Mouse (Mus musculus) intestine, embryonic 15.5 days (tissue): ENCODE measurements around the gene Ccdc40. TPM values are rescaled to one million over a fixed set of nuclear protein-coding genes. Genes with fewer than 3 reads are reported as not detected.
A peak's percentile ranks its signal among the peaks of the same experiment; 100 is the strongest.

Experiments used
- ATAC-seq: fragments of 200-750 bp; cut with Nextera tagmentation; 2 replicates; pipeline ENCODE4 v1.8.0; 2017; ENCODE audit warnings: moderate TSS enrichment, moderate library complexity
- H3K27ac ChIP-seq: fragments of 300-500 bp; sonication (generic); 2 replicates; pipeline ENCODE4 v1.5.1; 2015; ENCODE audit warnings: mild to moderate bottlenecking, inconsistent platforms
- H3K27me3 ChIP-seq: fragments of 300-500 bp; sonication (generic); replicated peaks from 2 replicates; pipeline ENCODE4 v1.6.1; 2015; ENCODE audit warnings: inconsistent platforms
- H3K36me3 ChIP-seq: fragments of 300-500 bp; sonication (generic); 2 replicates; pipeline ENCODE4 v1.6.1; 2015; ENCODE audit warnings: inconsistent platforms
- H3K4me1 ChIP-seq: fragments of 300-500 bp; sonication (generic); replicated peaks from 2 replicates; pipeline ENCODE4 v1.6.1; 2015; ENCODE audit warnings: inconsistent platforms
- H3K4me2 ChIP-seq: fragments of 300-500 bp; sonication (generic); replicated peaks from 2 replicates; pipeline ENCODE4 v1.6.1; 2015; ENCODE audit warnings: mild to moderate bottlenecking, inconsistent platforms
- H3K4me3 ChIP-seq: fragments of 300-500 bp; sonication (generic); replicated peaks from 2 replicates; pipeline ENCODE4 v1.5.1; 2015; ENCODE audit warnings: inconsistent platforms
- H3K9ac ChIP-seq: fragments of 300-500 bp; sonication (generic); 2 replicates; pipeline ENCODE4 v1.6.1; 2015; ENCODE audit warnings: inconsistent platforms
- H3K9me3 ChIP-seq: fragments of 300-500 bp; sonication (generic); 2 replicates; pipeline ENCODE4 v1.6.1; 2016; ENCODE audit warnings: inconsistent platforms
- WGBS: fragments of 180-500 bp; shearing (Covaris S2); methylation state at CpG from one replicate; pipeline ENCODE4 v1.1.7; 2015; 5-methylcytosine and 5-hydroxymethylcytosine counted together
- polyA plus RNA-seq: library from polyadenylated mRNA; unstranded; fragments of >200 nt; fragmentation: Nextera tagmentation; extraction: Ambion mirVana; gene quantifications from 2 replicates; pipeline ENCODE4 v1.2.1, GENCODE M21; 2015

The Ccdc40 gene
- polyA plus RNA-seq, 1 experiment from 2014 or later = 2.6 TPM

DNA sequence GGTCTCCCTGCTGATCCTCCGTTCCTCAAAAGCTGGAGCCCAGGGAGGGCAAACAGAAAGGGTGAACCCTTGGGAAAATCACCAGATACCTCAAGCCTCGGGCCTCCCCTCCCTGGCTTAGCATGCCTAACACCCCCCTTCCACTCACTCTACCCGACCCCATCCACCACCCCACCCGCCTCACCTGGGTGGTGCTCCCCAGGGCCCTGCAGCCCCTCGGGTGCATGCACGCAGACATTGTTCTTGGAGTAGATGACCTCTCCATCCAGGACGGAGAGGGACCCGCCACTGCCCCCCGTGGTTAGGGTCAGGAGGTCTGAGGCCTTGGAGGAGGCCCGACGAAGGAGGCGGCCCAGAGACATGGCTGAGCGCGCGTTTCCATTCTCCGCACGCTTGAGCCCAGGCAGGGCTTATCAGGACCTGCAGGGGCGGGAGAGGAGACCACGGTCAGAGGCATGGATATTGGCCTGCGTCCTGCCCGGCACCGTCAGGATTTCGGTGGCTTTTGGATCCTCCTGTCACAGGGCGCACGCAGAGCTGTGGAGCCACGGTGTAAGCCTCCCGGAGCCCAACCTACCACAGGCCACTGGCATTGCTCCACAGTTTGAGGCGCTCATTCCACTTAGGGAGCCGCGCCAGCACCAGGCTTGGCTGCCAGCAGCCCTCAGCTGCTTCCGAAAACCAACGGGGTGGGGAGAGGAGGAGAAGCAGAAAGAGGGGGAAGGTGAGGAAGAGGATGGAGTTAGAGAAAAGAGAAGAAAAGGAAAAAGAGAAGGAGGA is 17.9 kb upstream of the Ccdc40 start:
- H3K27me3 ChIP-seq = no peaks in the 10 kb centered on the region
- WGBS = 72% methylated on average over 32 of the region's 32 CpGs
- H3K4me3 ChIP-seq = no peak overlapping the region
- H3K27ac ChIP-seq = peak overlapping the region; percentile 52
- H3K4me1 ChIP-seq = peaks cover 46% of the 10 kb centered on the region
- no peak for ATAC-seq
- H3K36me3 ChIP-seq = peaks cover 15% of the 10 kb centered on the region; the same call in 1 of the 2 replicates
- H3K9ac ChIP-seq = no peak overlapping the region
- H3K4me2 ChIP-seq = no peak overlapping the region
- H3K9me3 ChIP-seq = no peaks in the 10 kb centered on the region

DNA sequence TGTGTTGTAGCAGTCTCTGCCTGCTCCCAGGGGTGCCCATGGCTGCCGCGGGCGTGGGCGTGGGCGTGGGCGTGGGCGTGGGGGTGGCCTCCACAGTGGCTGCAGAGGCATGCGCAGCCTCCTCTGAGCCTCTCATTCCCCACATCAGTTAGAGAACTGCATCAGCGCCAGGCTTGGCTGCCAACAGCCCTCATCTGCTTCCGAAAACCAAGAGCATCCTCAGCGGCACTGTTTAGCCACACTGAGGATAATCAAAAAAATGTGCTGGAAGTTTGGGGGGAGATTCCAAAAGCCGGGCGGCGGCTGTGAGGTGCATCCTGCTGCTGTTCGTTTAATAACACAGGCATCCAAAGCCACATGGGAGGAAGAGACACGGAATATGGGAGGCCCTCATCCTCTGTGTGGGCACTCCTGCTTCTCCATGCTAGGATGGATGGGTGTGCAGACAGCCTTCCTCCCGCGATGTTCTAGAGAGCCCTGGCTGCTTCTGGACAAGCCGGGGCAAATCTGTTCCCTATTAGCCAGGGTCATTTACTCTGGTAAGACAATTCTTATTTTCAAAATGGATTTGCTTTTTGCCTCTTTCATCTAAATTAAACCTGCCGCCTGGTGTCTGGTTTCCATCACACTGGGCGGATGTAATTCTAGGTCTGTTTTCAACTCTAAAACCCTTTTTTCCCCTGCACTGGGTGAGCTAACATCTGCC is 16.6 kb upstream of the Ccdc40 start:
- H3K9me3 ChIP-seq = no peaks in the 10 kb centered on the region
- H3K4me3 ChIP-seq = no peak overlapping the region
- no peaks in the 10 kb centered on the region for H3K27me3 ChIP-seq
- no peak overlapping the region for H3K9ac ChIP-seq
- H3K36me3 ChIP-seq = peaks cover 15% of the 10 kb centered on the region; the same call in 1 of the 2 replicates
- peak overlapping the region; percentile 13; the same call in 1 of the 2 replicates for H3K27ac ChIP-seq
- H3K4me1 ChIP-seq = peaks cover 57% of the 10 kb centered on the region
- H3K4me2 ChIP-seq = no peak overlapping the region
- no peak for ATAC-seq
- WGBS = 76% methylated on average over 21 of the region's 21 CpGs

DNA sequence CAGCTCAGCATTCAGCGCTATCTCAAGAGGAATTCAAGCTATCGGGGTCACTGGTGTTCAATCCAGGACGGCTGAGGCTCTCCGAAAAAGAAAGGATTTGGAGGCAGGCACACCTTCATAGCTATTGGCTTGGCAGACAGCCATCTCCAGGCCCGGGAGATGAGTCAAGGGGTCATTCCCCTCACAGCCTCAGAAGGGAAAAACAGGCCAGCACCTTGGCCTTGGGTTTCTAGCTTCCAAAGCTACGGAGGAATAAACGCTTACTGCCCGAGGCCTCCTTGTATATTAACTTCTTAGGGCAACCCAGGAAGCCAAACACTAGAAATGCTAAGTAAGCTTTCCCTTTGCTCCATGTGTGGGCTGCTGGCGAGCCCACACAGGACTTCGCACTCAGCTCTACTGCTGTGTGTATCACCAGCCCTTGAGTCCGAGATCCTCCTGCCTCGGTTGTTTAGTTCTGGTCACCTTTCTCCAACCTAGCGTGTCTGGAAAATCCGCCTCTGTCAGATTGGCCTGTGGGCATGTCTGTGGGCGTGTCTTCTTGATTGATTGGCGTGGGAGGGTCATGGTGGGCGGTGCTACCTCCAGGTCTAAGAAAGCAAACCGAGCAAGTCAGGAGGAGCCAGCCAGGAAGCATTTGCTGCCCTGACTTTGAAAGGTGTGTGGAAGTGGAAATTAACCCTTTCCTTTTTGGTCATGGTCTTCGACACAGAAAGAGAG is 15.0 kb upstream of the Ccdc40 start:
- 0 out of 2 replicates have a peak overlapping the region, but pooled peaks have one; percentile 11 for H3K27ac ChIP-seq
- 59% methylated on average over 19 of the region's 19 CpGs for WGBS
- ATAC-seq = no peak

DNA sequence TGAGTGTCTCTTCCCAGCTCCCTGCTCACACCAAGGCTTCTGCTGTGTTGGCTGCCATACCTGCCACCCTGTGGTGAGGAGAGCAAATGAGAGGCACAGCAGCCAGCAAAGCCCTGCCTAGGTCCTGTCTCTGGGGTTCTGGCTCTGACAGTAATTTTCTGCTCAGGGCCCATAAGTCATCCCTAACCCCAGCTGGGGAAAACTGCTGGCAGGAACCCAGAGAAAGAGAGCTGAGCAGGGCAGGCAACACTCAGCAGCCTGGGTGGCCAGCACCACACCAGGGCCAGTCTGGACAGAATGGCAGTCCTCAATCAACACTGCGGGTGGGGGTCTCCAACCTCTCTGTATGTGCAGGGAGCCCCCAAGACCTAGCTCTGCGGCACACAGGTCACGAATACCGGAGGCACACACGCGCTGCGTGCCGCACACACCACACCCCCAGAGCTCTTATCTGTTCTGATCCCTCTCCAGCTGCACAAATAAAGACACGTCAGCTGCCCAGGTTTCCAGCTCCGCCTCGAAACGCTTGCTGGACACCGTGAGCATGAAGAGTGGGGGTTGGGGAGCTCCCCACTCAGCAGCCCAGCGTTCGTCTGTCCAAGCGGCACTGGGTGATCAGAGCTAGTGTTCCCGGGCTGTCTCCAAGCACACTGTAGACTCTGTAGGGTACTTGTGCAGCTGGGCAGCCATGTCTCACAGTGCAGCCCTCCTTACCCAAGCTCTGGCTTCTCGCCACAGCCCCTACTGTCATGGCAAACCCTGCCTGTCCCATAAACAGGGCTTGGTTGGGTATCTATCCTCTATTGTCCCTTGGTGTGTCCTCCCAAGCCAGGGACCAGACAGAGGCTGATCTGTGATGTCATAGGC is 13.1 kb upstream of the Ccdc40 start:
- Histone ChIP-seq H3K9me3 (no peaks in the 10 kb centered on the region), H3K4me2 (peak overlapping the region; percentile 78), H3K9ac (peak overlapping the region; percentile 47), H3K36me3 (no peaks in the 10 kb centered on the region), H3K27me3 (no peaks in the 10 kb centered on the region), H3K27ac (peak overlapping the region; percentile 92), H3K4me3 (peak overlapping the region; percentile 23), H3K4me1 (peaks cover 60% of the 10 kb centered on the region)
- WGBS = 2% methylated on average over 18 of the region's 18 CpGs
- peak; percentile 88 for ATAC-seq

More for the DNA sequence above, 15.0 kb upstream of the Ccdc40 start:
- H3K27me3 ChIP-seq = no peaks in the 10 kb centered on the region
- no peak overlapping the region for H3K4me3 ChIP-seq
- H3K9ac ChIP-seq = no peak overlapping the region
- peaks cover 61% of the 10 kb centered on the region for H3K4me1 ChIP-seq
- peaks cover 5% of the 10 kb centered on the region; the same call in 1 of the 2 replicates for H3K36me3 ChIP-seq
- no peaks in the 10 kb centered on the region for H3K9me3 ChIP-seq
- H3K4me2 ChIP-seq = no peak overlapping the region

DNA sequence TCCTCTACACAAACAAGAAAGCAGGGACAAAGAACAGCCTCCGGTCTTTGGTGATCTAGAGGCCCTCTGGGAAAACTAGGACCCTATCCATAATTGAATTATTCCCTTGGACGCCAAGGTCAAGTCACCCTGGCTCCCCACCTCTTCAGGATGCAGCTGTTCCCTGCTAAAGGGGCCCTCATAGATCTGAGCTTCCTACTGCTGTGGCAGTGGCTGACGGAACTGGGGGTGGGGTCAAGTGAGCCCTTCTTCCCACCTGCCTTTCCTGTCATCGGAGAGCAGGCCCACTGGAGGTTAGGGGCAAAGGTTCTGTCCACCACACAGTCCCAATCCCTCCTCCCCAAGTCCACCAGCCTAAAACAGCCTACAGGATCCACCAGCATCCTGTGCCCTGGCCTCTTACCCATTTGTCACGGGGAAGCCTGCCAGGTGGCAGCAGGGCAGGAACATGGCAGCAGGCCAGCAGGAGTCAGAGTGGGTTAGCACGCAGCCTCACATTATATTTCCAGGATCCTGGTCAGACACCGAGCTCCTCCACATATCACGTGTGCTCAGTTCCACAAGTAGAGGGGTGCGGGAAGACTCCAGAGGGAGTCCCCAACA is 12.4 kb upstream of the Ccdc40 start:
- Histone ChIP-seq H3K27me3 (no peaks in the 10 kb centered on the region), H3K4me1 (peaks cover 56% of the 10 kb centered on the region), H3K9ac (no peak overlapping the region; the same call in 1 of the 2 replicates), H3K4me2 (peak overlapping the region; percentile 78), H3K27ac (peak overlapping the region; percentile 92), H3K36me3 (no peaks in the 10 kb centered on the region), H3K4me3 (peak overlapping the region; percentile 23; the same call in 1 of the 2 replicates), H3K9me3 (no peaks in the 10 kb centered on the region)
- 44% methylated on average over 9 of the region's 9 CpGs for WGBS
- peak; percentile 39 for ATAC-seq

DNA sequence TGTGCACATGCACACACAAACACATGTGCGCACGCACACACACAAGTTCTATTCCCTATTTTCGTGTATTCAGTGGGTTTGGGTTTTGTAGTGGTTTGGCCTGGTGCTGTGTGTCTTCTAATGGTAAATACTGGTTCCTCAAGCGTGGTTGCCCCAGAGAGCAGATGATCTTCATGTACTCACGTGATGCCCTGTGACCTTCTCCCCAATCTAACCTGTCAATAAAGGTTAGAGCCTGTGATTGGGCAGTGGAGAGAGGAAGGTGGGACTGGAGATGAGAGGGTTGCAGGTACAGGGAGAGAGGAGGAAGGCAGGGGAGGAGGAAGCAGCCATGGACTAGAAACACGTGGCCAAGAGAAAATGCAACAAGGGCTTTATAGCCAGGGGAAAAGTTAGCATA is 10.5 kb upstream of the Ccdc40 start:
- H3K36me3 ChIP-seq = no peaks in the 10 kb centered on the region
- no peak overlapping the region for H3K4me2 ChIP-seq
- no peaks in the 10 kb centered on the region for H3K27me3 ChIP-seq
- WGBS = 87% methylated on average over 6 of the region's 6 CpGs
- peaks cover 60% of the 10 kb centered on the region for H3K4me1 ChIP-seq
- ATAC-seq = no peak
- H3K4me3 ChIP-seq = no peak overlapping the region
- H3K9ac ChIP-seq = no peak overlapping the region
- no peak overlapping the region for H3K27ac ChIP-seq
- H3K9me3 ChIP-seq = no peaks in the 10 kb centered on the region

DNA sequence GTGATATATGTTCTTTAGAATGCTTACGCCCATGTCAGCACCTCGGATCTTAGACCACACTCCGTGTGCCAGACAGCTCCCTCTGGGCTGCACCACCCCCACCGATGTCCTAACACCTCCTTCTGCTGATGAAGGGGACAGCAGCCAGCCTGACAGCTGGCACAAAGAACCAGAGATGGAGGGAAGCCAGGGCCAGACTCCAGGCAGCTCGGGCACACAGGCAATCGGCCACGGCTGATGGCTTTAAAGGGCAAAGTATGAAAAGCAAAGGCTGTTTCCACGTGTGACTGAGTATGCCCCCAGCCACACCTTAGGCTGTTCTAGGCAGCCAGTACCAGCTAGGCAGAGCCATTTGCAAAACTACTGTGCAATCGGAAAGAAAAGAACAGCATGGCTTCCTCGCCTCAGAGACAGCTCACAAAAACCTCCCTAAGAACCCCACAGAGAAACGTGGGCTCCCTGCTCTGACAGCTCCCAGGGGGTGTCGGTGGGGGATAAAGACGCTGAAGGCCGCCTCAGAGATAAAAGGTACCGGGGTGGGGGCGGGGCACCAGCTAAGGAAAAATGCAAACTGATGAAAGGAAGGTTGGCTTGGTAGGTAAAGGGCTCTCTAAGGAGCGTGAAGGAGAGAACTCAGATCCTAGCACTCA is 8.4 kb upstream of the Ccdc40 start:
- no peak for ATAC-seq
- Histone ChIP-seq H3K9me3 (no peaks in the 10 kb centered on the region), H3K9ac (0 out of 2 replicates have a peak overlapping the region, but pooled peaks have one; percentile 10), H3K4me2 (peak overlapping the region; percentile 26; the same call in 1 of the 2 replicates), H3K36me3 (no peaks in the 10 kb centered on the region), H3K4me1 (peaks cover 48% of the 10 kb centered on the region), H3K27me3 (no peaks in the 10 kb centered on the region), H3K27ac (0 out of 2 replicates have a peak overlapping the region, but pooled peaks have one; percentile 22), H3K4me3 (no peak overlapping the region)
- 31% methylated on average over 17 of the region's 17 CpGs for WGBS

DNA sequence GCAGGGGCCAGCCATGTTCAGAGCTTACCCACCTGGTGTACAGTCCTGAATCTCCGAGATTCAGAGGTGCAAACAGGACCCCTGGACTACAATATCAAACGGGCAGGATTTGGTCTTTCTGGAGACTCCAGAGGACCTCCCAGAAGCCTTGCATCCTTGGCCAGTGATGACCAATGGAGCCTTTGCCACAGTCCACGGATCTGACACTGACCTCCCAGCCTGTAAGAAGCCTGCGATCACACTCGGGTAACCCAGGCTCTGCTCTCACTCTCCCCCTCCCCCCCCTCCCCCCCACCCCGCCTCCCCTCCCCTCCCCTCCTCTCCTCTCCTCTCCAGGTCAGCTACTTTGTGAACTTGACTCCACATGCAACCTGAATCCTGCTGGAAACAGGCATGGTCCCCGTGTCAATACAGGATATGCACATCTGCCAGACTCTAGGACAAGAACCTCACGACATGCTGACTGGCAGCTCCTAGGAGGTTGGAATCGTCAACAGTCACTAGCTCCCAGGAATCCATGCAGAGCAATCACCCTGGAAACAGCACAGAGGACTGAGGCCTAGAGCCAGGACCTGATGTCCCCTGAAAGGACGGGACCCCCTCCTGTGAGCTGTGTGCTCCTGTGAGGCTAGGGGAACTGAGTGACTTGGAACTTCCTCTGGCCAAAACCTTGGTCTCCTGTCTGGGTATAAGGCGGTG is 6.4 kb upstream of the Ccdc40 start:
- Histone ChIP-seq H3K4me3 (no peak overlapping the region), H3K4me1 (peaks cover 36% of the 10 kb centered on the region), H3K36me3 (no peaks in the 10 kb centered on the region), H3K9me3 (no peaks in the 10 kb centered on the region), H3K27me3 (no peaks in the 10 kb centered on the region), H3K9ac (no peak overlapping the region), H3K4me2 (no peak overlapping the region), H3K27ac (no peak overlapping the region)
- 51% methylated on average over 10 of the region's 11 CpGs for WGBS
- no peak for ATAC-seq

DNA sequence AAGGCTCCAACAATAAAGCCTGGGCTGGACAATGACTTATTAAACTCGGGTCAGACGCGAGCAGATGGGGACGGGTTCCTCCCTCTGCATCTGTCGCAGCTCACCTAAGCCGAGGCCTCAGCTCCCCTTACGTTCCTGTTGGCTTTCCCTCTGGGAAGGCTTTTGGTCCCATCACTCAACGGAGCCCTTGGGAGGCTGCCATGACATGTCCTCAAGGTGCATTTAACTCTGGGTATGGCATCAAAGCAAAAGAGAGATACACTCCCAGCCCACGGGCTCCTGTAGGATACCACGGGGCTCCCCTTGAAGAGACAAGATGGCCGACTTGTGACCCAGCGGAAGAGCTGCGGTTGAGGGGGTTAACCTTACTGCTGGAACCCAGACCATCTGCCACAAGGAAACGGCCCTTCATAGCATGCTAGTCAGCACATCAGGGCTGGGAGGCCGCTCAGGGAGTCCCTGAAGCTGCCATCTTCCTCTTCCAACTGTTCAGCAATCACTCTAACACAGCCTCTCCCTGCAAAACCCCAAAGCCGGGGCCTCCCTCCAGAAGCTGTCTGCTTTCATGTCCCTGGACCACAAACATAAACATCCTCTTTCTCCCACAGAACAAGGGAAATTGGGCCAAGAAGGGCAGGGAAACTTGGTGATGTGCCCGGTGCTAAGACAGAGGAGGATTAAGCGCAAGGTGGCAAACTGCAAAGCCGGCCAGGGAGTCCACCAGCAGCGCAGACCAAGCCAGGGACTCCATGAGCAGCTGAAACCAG is 5.1 kb upstream of the Ccdc40 start:
- no peaks in the 10 kb centered on the region for H3K9me3 ChIP-seq
- no peaks in the 10 kb centered on the region for H3K27me3 ChIP-seq
- WGBS = 76% methylated on average over 20 of the region's 20 CpGs
- peaks cover 33% of the 10 kb centered on the region for H3K4me1 ChIP-seq
- H3K27ac ChIP-seq = peak overlapping the region; percentile 66
- no peak overlapping the region for H3K4me2 ChIP-seq
- no peaks in the 10 kb centered on the region for H3K36me3 ChIP-seq
- no peak overlapping the region for H3K4me3 ChIP-seq
- no peak for ATAC-seq
- no peak overlapping the region for H3K9ac ChIP-seq

DNA sequence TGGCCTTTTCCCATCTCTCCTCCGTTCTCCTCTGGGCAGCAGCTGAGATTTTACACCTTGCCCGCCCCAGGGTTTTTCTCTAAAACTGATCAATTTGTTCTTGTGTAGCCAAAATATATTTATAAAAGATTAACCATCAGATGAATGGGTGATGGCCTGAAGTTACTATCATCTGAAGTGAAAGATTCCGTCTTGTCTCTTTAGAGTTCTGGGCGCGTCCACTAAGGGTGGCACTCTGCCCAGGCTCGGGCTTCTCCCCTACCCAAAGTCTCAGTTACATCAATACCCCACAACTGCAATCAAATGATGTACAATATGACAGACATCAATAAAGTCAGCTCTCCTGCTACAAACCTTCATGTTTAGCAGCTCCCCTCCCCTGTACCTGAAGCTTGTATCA is 3.4 kb upstream of the Ccdc40 start:
- Histone ChIP-seq H3K27me3 (0 out of 2 replicates have a peak, but pooled peaks cover 2% of the 10 kb centered on the region), H3K36me3 (no peaks in the 10 kb centered on the region), H3K9me3 (no peaks in the 10 kb centered on the region), H3K4me2 (no peak overlapping the region), H3K4me1 (peaks cover 37% of the 10 kb centered on the region), H3K9ac (no peak overlapping the region), H3K4me3 (no peak overlapping the region), H3K27ac (no peak overlapping the region)
- no peak for ATAC-seq
- 94% methylated on average over 6 of the region's 6 CpGs for WGBS
